Mouse (Mus musculus) hindbrain, embryonic 11.5 days (tissue): ENCODE measurements around the gene Gpc5. TPM values are rescaled to one million over a fixed set of nuclear protein-coding genes. Genes with fewer than 3 reads are reported as not detected.

Experiments
- ATAC-seq: fragments of 200-750 bp; cut with Nextera tagmentation; 2 replicates; pipeline ENCODE4 v1.8.0; 2017; ENCODE audit warnings: mild to moderate bottlenecking, moderate TSS enrichment, moderate library complexity; ENCODE audit not compliant: low FRiP score
- DNase-seq: peaks from one replicate; pipeline ENCODE4 v3.0.0-alpha.2; 2015; ENCODE audit warnings: low spot score
- H3K27ac ChIP-seq: fragments of 300-500 bp; sonication (generic); 2 replicates; pipeline ENCODE4 v1.5.1; 2014; ENCODE audit warnings: mild to moderate bottlenecking, low read depth, low read length
- H3K27me3 ChIP-seq: fragments of 300-500 bp; sonication (generic); 2 replicates; pipeline ENCODE4 v1.6.1; 2014; ENCODE audit warnings: mild to moderate bottlenecking, low read length, moderate library complexity, mixed read lengths; ENCODE audit not compliant: control insufficient read depth, insufficient read depth
- H3K36me3 ChIP-seq: fragments of 300-500 bp; sonication (generic); 2 replicates; pipeline ENCODE4 v1.6.1; 2014; ENCODE audit warnings: mild to moderate bottlenecking, low read length, moderate library complexity, mixed read lengths; ENCODE audit not compliant: control insufficient read depth, insufficient read depth
- H3K4me1 ChIP-seq: fragments of 300-500 bp; sonication (generic); replicated peaks from 2 replicates; pipeline ENCODE4 v1.6.1; 2014; ENCODE audit warnings: low read length, mixed read lengths; ENCODE audit not compliant: control insufficient read depth, insufficient read depth
- H3K4me2 ChIP-seq: fragments of 300-500 bp; sonication (generic); replicated peaks from 2 replicates; pipeline ENCODE4 v1.6.1; 2014; ENCODE audit warnings: mild to moderate bottlenecking, low read depth, low read length
- H3K4me3 ChIP-seq: fragments of 300-500 bp; sonication (generic); 2 replicates; pipeline ENCODE4 v1.5.1; 2014; ENCODE audit warnings: low read depth, low read length
- H3K9ac ChIP-seq: fragments of 300-500 bp; sonication (generic); 2 replicates; pipeline ENCODE4 v1.6.1; 2014; ENCODE audit warnings: low read depth, low read length
- H3K9me3 ChIP-seq: fragments of 300-500 bp; sonication (generic); 2 replicates; pipeline ENCODE4 v1.6.1; 2016; ENCODE audit warnings: low read length; ENCODE audit not compliant: control insufficient read depth
- WGBS: fragments of 180-500 bp; shearing (Covaris S2); extraction: QIAGEN DNeasy Blood & Tissue Kit; methylation state at CpG from one replicate; pipeline ENCODE4 v1.1.7; 2014; 5-methylcytosine and 5-hydroxymethylcytosine counted together
- polyA plus RNA-seq: library from polyadenylated mRNA; unstranded; fragments of >200 nt; fragmentation: Nextera tagmentation; extraction: Ambion mirVana; gene quantifications from 2 replicates; pipeline ENCODE4 v1.2.1, GENCODE M21; 2014

Gpc5 gene
- polyA plus RNA-seq, 1 experiment from 2014 or later, result 0.73 TPM

GRCm38 (mm10) chr14:115090516-115090915 lies 1.5 kb upstream of the Gpc5 start:
- no peaks in the 10 kb centered on the region for H3K36me3 ChIP-seq
- no peak for ATAC-seq
- H3K27ac ChIP-seq, result no peak overlapping the region
- H3K4me3 ChIP-seq, result no peak overlapping the region
- no peaks in the 10 kb centered on the region for H3K9me3 ChIP-seq
- no peaks in the 10 kb centered on the region for H3K4me1 ChIP-seq
- DNase-seq, result no peak
- no peak overlapping the region for H3K4me2 ChIP-seq
- WGBS, result 92% methylated on average over 4 of the region's 4 CpGs
- H3K27me3 ChIP-seq, result peaks cover 24% of the 10 kb centered on the region
- H3K9ac ChIP-seq, result no peak overlapping the region

GRCm38 (mm10) chr14:115092510-115092909 lies 495 bp downstream of the Gpc5 start:
- H3K27ac ChIP-seq, result no peak overlapping the region
- H3K4me3 ChIP-seq, result peak overlapping the region; percentile 66
- H3K36me3 ChIP-seq, result no peaks in the 10 kb centered on the region
- peaks cover 24% of the 10 kb centered on the region for H3K27me3 ChIP-seq
- WGBS, result under 1% methylated on average over 33 of the region's 33 CpGs
- ATAC-seq (peak; percentile 68), DNase-seq (no peak)
- peak overlapping the region; percentile 92 for H3K4me2 ChIP-seq
- no peaks in the 10 kb centered on the region for H3K9me3 ChIP-seq
- H3K9ac ChIP-seq, result peak overlapping the region; percentile 46
- H3K4me1 ChIP-seq, result no peaks in the 10 kb centered on the region

- DNase-seq, result no peak
- Histone ChIP-seq H3K4me3 (peak overlapping the region; percentile 66), H3K27ac (no peak overlapping the region), H3K4me1 (no peaks in the 10 kb centered on the region), H3K27me3 (peaks cover 24% of the 10 kb centered on the region), H3K4me2 (peak overlapping the region; percentile 92), H3K9me3 (no peaks in the 10 kb centered on the region), H3K36me3 (no peaks in the 10 kb centered on the region), H3K9ac (no peak overlapping the region)
- 24% methylated on average over 6 of the region's 6 CpGs for WGBS
- ATAC-seq, result no peak; the same call in 1 of the 2 replicates
Observed at GRCm38 (mm10) chr14:115092952-115093351, 937 bp downstream of the Gpc5 start.

- DNase-seq, result no peak
- WGBS, result 79% methylated on average over 9 of the region's 9 CpGs
- Histone ChIP-seq H3K4me2 (no peak overlapping the region), H3K36me3 (no peaks in the 10 kb centered on the region), H3K4me1 (no peaks in the 10 kb centered on the region), H3K27ac (no peak overlapping the region), H3K4me3 (no peak overlapping the region), H3K27me3 (no peaks in the 10 kb centered on the region), H3K9me3 (no peaks in the 10 kb centered on the region), H3K9ac (no peak overlapping the region)
- no peak for ATAC-seq
Observed at GRCm38 (mm10) chr14:115100617-115101299, 8.7 kb downstream of the Gpc5 start.

- Histone ChIP-seq H3K4me3 (no peak overlapping the region), H3K4me2 (no peak overlapping the region), H3K27me3 (no peaks in the 10 kb centered on the region), H3K9ac (no peak overlapping the region), H3K27ac (no peak overlapping the region), H3K9me3 (no peaks in the 10 kb centered on the region), H3K4me1 (no peaks in the 10 kb centered on the region), H3K36me3 (no peaks in the 10 kb centered on the region)
- no peak for DNase-seq
- ATAC-seq, result no peak
Observed at GRCm38 (mm10) chr14:115106326-115106725, 14.3 kb downstream of the Gpc5 start.

- Histone ChIP-seq H3K27ac (no peak overlapping the region), H3K4me3 (no peak overlapping the region), H3K4me1 (no peaks in the 10 kb centered on the region), H3K9ac (no peak overlapping the region), H3K36me3 (no peaks in the 10 kb centered on the region), H3K4me2 (no peak overlapping the region), H3K27me3 (no peaks in the 10 kb centered on the region), H3K9me3 (no peaks in the 10 kb centered on the region)
- WGBS, result 81% methylated on average over 2 of the region's 2 CpGs
- DNase-seq (no peak), ATAC-seq (no peak)
Observed at GRCm38 (mm10) chr14:115107467-115107866, 15.5 kb downstream of the Gpc5 start.

GRCm38 (mm10) chr14:115118626-115119025 lies 26.6 kb downstream of the Gpc5 start:
- WGBS, result 88% methylated on average over 9 of the region's 9 CpGs

GRCm38 (mm10) chr14:115148821-115149220 lies 56.8 kb downstream of the Gpc5 start:
- Histone ChIP-seq H3K27me3 (no peaks in the 10 kb centered on the region), H3K9ac (no peak overlapping the region), H3K36me3 (no peaks in the 10 kb centered on the region), H3K27ac (no peak overlapping the region), H3K4me2 (no peak overlapping the region), H3K4me1 (no peaks in the 10 kb centered on the region), H3K4me3 (no peak overlapping the region), H3K9me3 (no peaks in the 10 kb centered on the region)
- DNase-seq (no peak), ATAC-seq (no peak)
- 77% methylated on average over 3 of the region's 3 CpGs for WGBS

More at GRCm38 (mm10) chr14:115118626-115119025, 26.6 kb downstream of the Gpc5 start:
- H3K4me1 ChIP-seq, result no peaks in the 10 kb centered on the region
- DNase-seq (no peak), ATAC-seq (no peak)
- no peaks in the 10 kb centered on the region for H3K27me3 ChIP-seq
- no peak overlapping the region for H3K9ac ChIP-seq
- H3K4me3 ChIP-seq, result no peak overlapping the region
- no peaks in the 10 kb centered on the region for H3K9me3 ChIP-seq
- no peak overlapping the region for H3K27ac ChIP-seq
- no peaks in the 10 kb centered on the region for H3K36me3 ChIP-seq
- H3K4me2 ChIP-seq, result no peak overlapping the region

- H3K36me3 ChIP-seq, result no peaks in the 10 kb centered on the region
- ATAC-seq (0 out of 2 replicates have a peak, but pooled peaks have one; percentile 22), DNase-seq (no peak)
- 80% methylated on average over 4 of the region's 4 CpGs for WGBS
- no peaks in the 10 kb centered on the region for H3K27me3 ChIP-seq
- no peak overlapping the region for H3K27ac ChIP-seq
- no peak overlapping the region for H3K4me2 ChIP-seq
- H3K4me1 ChIP-seq, result no peaks in the 10 kb centered on the region
- no peak overlapping the region for H3K9ac ChIP-seq
- H3K4me3 ChIP-seq, result no peak overlapping the region
- H3K9me3 ChIP-seq, result no peaks in the 10 kb centered on the region
Observed at GRCm38 (mm10) chr14:115156597-115156996, 64.6 kb downstream of the Gpc5 start.
